In the genomic region with DNA sequence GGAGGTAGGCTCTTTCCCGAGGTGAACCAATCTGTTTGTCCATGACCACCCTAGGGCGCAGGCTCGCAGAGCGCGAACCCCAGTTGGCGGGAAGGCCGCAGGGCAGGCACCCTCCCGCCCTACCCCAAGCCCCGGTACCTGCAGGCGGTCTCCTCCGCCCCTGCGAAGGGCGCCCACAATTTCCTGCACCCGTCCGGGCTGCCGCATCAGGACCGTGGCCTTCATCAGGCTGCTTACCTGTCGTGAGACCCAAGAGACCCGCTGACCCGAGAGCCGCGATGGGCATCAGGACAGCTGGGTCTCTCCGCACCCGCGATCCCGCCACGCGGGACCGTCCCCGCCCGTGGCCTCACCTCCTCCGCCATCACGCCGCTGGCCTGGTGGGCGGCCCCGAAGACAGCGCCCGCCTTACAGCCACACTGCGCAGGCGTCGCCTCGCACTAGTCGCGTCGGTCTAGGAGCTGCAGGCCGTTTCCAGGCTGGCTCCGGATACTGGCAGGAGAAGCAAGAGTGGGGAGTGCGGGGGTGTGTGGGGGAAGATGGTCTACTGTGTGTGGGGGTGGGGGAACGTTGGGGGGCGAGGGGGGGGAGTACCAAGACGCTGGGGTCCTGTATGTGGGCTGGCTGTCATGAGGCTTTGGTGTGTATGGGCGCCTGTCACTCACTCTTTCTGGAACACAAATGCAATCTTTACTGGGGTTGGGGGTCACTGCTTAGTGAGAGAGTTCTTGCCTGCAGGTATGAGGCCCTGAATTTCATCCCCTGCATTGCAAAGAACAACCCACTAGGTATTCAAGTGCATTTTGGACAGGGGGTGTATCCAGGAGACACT, we compare ENCODE assay signal across 8 mouse cellular contexts. TPM values are rescaled to one million over a fixed set of nuclear protein-coding genes. Genes with fewer than 3 reads are reported as not detected.
DNase-seq lines count a peak whose midpoint lies in the region; ATAC-seq and TF ChIP-seq lines count a peak whose summit lies in the region.

No protein-coding gene starts in this region.

- H3K9ac ChIP-seq in lung, embryonic 16.5 days (ENCODE audit: low read length) = peak overlapping the region; percentile 83

- H3K4me2 ChIP-seq in lung, embryonic 16.5 days (ENCODE audit: low read depth, low read length) = peak overlapping the region; percentile 66

- peak; percentile 93 for ATAC-seq in frontal cortex, adult (ENCODE audit: low TSS enrichment)
- ATAC-seq in lung, embryonic 16.5 days (ENCODE audit: low read depth) = peak; percentile 98

- peaks cover 38% of the 10 kb centered on the region for H3K36me3 ChIP-seq in hindbrain, embryonic 10.5 days
- peaks cover 10% of the 10 kb centered on the region for H3K36me3 ChIP-seq in lung, embryonic 16.5 days (ENCODE audit: control insufficient read depth, insufficient read depth, low read length)
- peaks cover 17% of the 10 kb centered on the region; the same call in 1 of the 2 replicates for H3K36me3 ChIP-seq in thymus, adult 2 months (ENCODE audit: control insufficient read depth, insufficient read depth, low read length)

- no peaks in the 10 kb centered on the region for H3K9me3 ChIP-seq in hindbrain, embryonic 10.5 days
- H3K9me3 ChIP-seq in lung, embryonic 16.5 days (ENCODE audit: control insufficient read depth, low read length) = no peaks in the 10 kb centered on the region

- H3K4me1 ChIP-seq in hindbrain, embryonic 10.5 days (replicated peaks) = peaks cover 36% of the 10 kb centered on the region
- H3K4me1 ChIP-seq in lung, embryonic 16.5 days (replicated peaks; ENCODE audit: control insufficient read depth, insufficient read depth, low read length) = peaks cover 14% of the 10 kb centered on the region
- H3K4me1 ChIP-seq in thymus, adult 2 months (replicated peaks; ENCODE audit: control insufficient read depth, insufficient read depth, low read length) = peaks cover 9% of the 10 kb centered on the region

- DNase-seq in Muller cell, postnatal 12 days (ENCODE audit: inconsistent ontology term) = peak; percentile 79
- DNase-seq in cerebellum, adult 9-10 months = peak; percentile 84
- peak; percentile 78 for DNase-seq in hindbrain, embryonic 10.5 days (ENCODE audit: low spot score)
- peak; percentile 79 for DNase-seq in layer of hippocampus, adult 9-11 months
- DNase-seq in ovary, adult 18-20 months (ENCODE audit: low spot score) = peak; percentile 72
- peak; percentile 89 for DNase-seq in thymus, adult 2 months

- H3K27me3 ChIP-seq in hindbrain, embryonic 10.5 days (ENCODE audit: insufficient read depth, poor library complexity, severe bottlenecking) = no peaks in the 10 kb centered on the region
- no peaks in the 10 kb centered on the region for H3K27me3 ChIP-seq in lung, embryonic 16.5 days (ENCODE audit: control insufficient read depth, insufficient read depth, low read depth, low read length)
- H3K27me3 ChIP-seq in thymus, adult 2 months (ENCODE audit: control insufficient read depth, insufficient read depth, low read length) = no peaks in the 10 kb centered on the region

- H3K27ac ChIP-seq in hindbrain, embryonic 10.5 days = peak overlapping the region; percentile 93
- peak overlapping the region; percentile 58; the same call in 1 of the 2 replicates for H3K27ac ChIP-seq in lung, embryonic 16.5 days (ENCODE audit: low read length)
- H3K27ac ChIP-seq in thymus, adult 2 months (ENCODE audit: control insufficient read depth, insufficient read depth, low read length) = peak overlapping the region; percentile 69

- peak; percentile 40; the same call in 1 of the 2 replicates for TF ChIP-seq CTCF in thymus, adult 2 months (IDR thresholded peaks at IDR 0.05; ENCODE audit: borderline replicate concordance, control insufficient read depth, extremely low read depth, insufficient read depth, low read length, poor library complexity)

- 2% methylated on average over 52 of the region's 52 CpGs for WGBS in hindbrain, embryonic 10.5 days
- 1% methylated on average over 52 of the region's 52 CpGs for WGBS in lung, embryonic 16.5 days
- WGBS in thymus, adult 2 months = 2% methylated on average over 51 of the region's 52 CpGs

- TF ChIP-seq POLR2A in thymus, adult 2 months (IDR thresholded peaks at IDR 0.05; ENCODE audit: control insufficient read depth, extremely low read depth, insufficient read depth, low read length, poor library complexity) = peak; percentile 93

- peak overlapping the region; percentile 76 for H3K4me3 ChIP-seq in hindbrain, embryonic 10.5 days
- H3K4me3 ChIP-seq in lung, embryonic 16.5 days (ENCODE audit: low read length) = peak overlapping the region; percentile 87
- H3K4me3 ChIP-seq in thymus, adult 2 months (ENCODE audit: control insufficient read depth, insufficient read depth, low read length) = peak overlapping the region; percentile 80

RNA-seq across cellular contexts. Expression of a gene that starts 0.7 kb away (rescaled TPM):
- polyA plus RNA-seq in hindbrain, embryonic 10.5 days (2016; fragmentation: Nextera tagmentation; extraction: Ambion mirVana) = 115 and 121 TPM in 2 replicates
- polyA plus RNA-seq in lung, embryonic 16.5 days (2015; fragmentation: Nextera tagmentation; extraction: Ambion mirVana) = 126 and 129 TPM in 2 replicates
- 129 and 136 TPM in 2 replicates for polyA plus RNA-seq in thymus, adult 2 months (2012; rRNA removed)

RNA-seq across cellular contexts. Expression of a gene that starts 0.8 kb away (rescaled TPM):
- 0.58 and 0.63 TPM in 2 replicates for polyA plus RNA-seq in hindbrain, embryonic 10.5 days (2016; fragmentation: Nextera tagmentation; extraction: Ambion mirVana)
- 0.60 and 0.73 TPM in 2 replicates for polyA plus RNA-seq in lung, embryonic 16.5 days (2015; fragmentation: Nextera tagmentation; extraction: Ambion mirVana)
- polyA plus RNA-seq in thymus, adult 2 months (2012; rRNA removed) = 0.58 and 0.66 TPM in 2 replicates

RNA-seq across cellular contexts. Expression of a gene that starts 25.4 kb away (rescaled TPM):
- polyA plus RNA-seq in hindbrain, embryonic 10.5 days (2016; fragmentation: Nextera tagmentation; extraction: Ambion mirVana) = 51.0 and 52.0 TPM in 2 replicates
- polyA plus RNA-seq in lung, embryonic 16.5 days (2015; fragmentation: Nextera tagmentation; extraction: Ambion mirVana) = 148 and 152 TPM in 2 replicates
- 7.8 and 9.5 TPM in 2 replicates for polyA plus RNA-seq in thymus, adult 2 months (2012; rRNA removed)

RNA-seq across cellular contexts. Expression of a gene that starts 26.3 kb away (rescaled TPM):
- 27.0 and 27.8 TPM in 2 replicates for polyA plus RNA-seq in hindbrain, embryonic 10.5 days (2016; fragmentation: Nextera tagmentation; extraction: Ambion mirVana)
- polyA plus RNA-seq in lung, embryonic 16.5 days (2015; fragmentation: Nextera tagmentation; extraction: Ambion mirVana) = 68.3 and 68.8 TPM in 2 replicates
- 22.3 and 23.6 TPM in 2 replicates for polyA plus RNA-seq in thymus, adult 2 months (2012; rRNA removed)

RNA-seq across cellular contexts. Expression of a gene that starts 31.6 kb away (rescaled TPM):
- polyA plus RNA-seq in hindbrain, embryonic 10.5 days (2016; fragmentation: Nextera tagmentation; extraction: Ambion mirVana) = 6.1 and 6.9 TPM in 2 replicates
- 8.3 and 8.4 TPM in 2 replicates for polyA plus RNA-seq in lung, embryonic 16.5 days (2015; fragmentation: Nextera tagmentation; extraction: Ambion mirVana)
- polyA plus RNA-seq in thymus, adult 2 months (2012; rRNA removed) = 8.0 and 10.4 TPM in 2 replicates

Comparison
In these comparisons a context has a peak if more than half of its experiments do, and no peak if none do; other contexts are left out.
1. Peak in every context shown above with its lines: DNase-seq, ATAC-seq, H3K4me3 ChIP-seq and H3K27ac ChIP-seq.